Mouse (Mus musculus): ENCODE results near the gene Fam166b. TPM values are rescaled to one million over a fixed set of nuclear protein-coding genes. Genes with fewer than 3 reads are reported as not detected.

Fam166b gene
- polyA plus RNA-seq, 1 experiment from 2014 or later, result 1.3 TPM

DNA sequence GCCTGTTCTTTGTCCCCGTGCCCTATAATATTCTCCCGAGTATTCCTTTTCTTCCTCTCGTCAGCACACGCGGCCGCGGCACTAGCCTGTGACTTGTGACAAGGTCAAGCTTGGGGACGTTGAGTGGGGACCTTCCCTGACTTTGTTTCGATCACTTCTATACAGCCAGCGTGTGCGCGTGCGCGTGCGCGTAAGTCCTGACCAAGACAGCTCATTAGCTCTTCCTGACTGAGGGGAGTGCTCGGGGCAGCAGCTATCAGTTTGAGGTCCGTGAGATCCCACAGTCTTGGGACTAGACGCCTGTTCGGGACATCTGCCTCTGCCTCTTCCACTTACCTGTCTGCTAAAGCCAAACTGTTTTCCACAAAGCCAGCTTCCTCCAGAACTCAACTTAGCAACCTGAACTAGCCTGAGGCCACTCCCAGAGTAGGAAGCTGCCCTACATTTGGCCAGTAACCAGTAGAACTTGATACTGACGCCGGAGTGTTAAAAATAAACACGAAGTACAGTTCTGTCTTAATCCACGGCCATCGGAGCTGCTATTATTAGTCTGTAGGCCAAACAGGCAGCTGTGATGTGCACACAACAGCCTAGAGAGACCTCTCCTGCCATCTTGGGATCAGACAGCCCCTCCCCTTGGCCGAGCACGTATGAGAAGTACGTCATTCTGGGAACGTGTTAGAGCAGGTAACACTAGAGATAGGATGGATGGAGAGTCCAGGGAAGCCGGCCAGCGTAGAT is 29.4 kb downstream of the Fam166b start:
- Histone ChIP-seq H3K4me3 (no peak overlapping the region), H3K9me3 (replicated peaks) (no peaks in the 10 kb centered on the region), H3K9ac (no peak overlapping the region), H3K36me3 (no peaks in the 10 kb centered on the region), H3K4me2 (replicated peaks) (no peak overlapping the region), H3K27ac (0 out of 2 replicates have a peak overlapping the region, but pooled peaks have one; percentile 45), H3K27me3 (no peaks in the 10 kb centered on the region), H3K4me1 (peaks cover 30% of the 10 kb centered on the region)
- ATAC-seq (ENCODE audit: low FRiP score), result 0 out of 2 replicates have a peak, but pooled peaks have one; percentile 13
- WGBS, result 75% methylated on average over 31 of the region's 31 CpGs

DNA sequence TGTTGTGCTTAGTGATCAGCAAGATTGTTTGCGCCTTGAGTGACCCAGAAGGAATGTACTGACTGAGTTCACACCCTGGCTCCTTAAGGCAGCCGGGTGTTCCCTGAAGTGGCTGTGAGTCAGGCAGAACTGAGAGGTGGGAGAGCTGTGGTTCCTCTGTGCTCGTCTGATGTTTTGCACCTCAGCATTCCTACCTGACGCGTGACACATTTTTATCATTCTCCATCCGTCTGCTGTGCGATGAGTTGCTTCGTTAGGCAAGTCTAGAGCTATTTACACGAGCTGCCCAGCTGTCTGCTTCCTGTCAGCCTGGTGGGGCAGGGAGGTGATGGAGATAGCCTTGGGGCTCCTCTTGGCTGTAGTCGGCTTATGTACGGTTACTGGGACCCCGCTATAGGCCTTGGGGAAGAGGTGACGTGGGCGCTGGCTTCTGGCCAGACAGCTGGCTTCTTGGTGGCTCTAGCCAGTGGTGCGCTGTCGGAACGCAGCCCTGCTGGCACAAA is 30.1 kb downstream of the Fam166b start:
- no peak overlapping the region for H3K4me2 ChIP-seq (replicated peaks)
- no peak overlapping the region for H3K9ac ChIP-seq
- H3K27ac ChIP-seq, result peak overlapping the region; percentile 45; the same call in 1 of the 2 replicates
- H3K36me3 ChIP-seq, result no peaks in the 10 kb centered on the region
- H3K4me1 ChIP-seq, result peaks cover 30% of the 10 kb centered on the region
- ATAC-seq (ENCODE audit: low FRiP score), result 0 out of 2 replicates have a peak, but pooled peaks have one; percentile 16
- no peaks in the 10 kb centered on the region for H3K9me3 ChIP-seq (replicated peaks)
- no peaks in the 10 kb centered on the region for H3K27me3 ChIP-seq
- 57% methylated on average over 17 of the region's 17 CpGs for WGBS
- H3K4me3 ChIP-seq, result no peak overlapping the region

DNA sequence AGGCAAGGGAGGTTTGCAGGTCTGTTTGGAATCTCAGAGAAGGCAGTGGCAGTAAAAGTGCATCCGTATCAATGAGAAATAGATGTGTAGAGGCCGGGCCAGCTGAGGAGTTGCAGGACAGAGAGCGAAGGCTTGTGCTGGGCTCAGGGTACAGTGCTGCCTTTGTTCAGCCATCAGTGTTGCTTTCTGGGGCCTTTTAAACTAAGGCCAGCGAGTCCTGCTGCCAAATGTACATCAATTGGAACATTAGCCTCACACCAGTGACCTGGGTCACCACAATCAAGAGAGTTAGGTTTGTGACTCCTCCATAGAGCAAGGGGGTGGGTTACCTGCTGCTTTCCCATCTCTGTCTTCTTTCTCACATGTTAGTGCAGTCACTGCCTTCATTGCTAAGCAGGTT is 30.9 kb downstream of the Fam166b start:
- Histone ChIP-seq H3K4me3 (no peak overlapping the region), H3K36me3 (no peaks in the 10 kb centered on the region), H3K9ac (no peak overlapping the region), H3K27me3 (no peaks in the 10 kb centered on the region), H3K4me1 (peaks cover 30% of the 10 kb centered on the region), H3K4me2 (replicated peaks) (no peak overlapping the region), H3K9me3 (replicated peaks) (no peaks in the 10 kb centered on the region), H3K27ac (no peak overlapping the region; the same call in 1 of the 2 replicates)
- ATAC-seq (ENCODE audit: low FRiP score), result no peak
- 63% methylated on average over 4 of the region's 4 CpGs for whole genome bisulfite sequencing

DNA sequence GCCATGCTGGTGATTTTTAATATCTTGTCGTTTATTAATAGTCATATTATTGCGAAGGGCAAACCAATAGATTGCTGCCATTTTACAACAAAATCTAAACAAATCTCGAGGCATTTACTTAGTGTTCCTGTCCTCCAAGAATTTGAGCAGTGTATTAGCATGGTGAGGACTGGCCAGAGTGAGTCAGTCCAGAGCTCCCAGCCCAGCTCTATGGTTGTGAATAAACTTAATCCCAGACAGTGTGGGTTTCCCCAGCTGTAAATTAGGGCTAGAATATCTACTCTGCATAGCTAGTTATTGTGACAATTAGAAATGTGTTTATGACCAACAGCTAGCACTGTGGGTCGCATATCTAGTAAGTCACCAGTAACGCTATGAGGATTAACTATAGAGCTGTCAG is 32.6 kb downstream of the Fam166b start:
- 87% methylated on average over 5 of the region's 5 CpGs for WGBS

DNA sequence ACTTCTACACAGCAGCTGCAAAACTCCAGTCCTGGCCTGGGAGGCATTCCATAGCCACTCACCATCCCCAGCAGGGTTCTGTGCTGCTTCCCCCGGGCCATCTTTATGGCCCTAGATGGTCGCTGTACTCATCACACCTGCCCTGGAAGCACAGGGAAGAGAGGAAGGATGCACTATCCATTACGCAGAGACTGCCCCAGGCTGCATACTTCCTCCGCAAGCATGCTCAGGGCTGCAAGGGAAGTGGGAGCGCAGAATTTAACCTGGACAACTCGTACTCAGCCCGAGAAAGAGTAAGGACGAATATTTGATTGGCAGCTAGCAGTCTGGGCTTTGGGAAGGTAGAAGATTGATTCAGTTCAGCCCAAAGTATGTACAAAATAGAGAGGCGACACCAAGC is 33.1 kb downstream of the Fam166b start:
- Histone ChIP-seq H3K9ac (no peak overlapping the region), H3K27me3 (no peaks in the 10 kb centered on the region), H3K4me3 (no peak overlapping the region), H3K4me1 (peaks cover 26% of the 10 kb centered on the region), H3K36me3 (no peaks in the 10 kb centered on the region), H3K27ac (no peak overlapping the region), H3K4me2 (replicated peaks) (no peak overlapping the region), H3K9me3 (replicated peaks) (no peaks in the 10 kb centered on the region)
- 76% methylated on average over 9 of the region's 9 CpGs for WGBS
- ATAC-seq (ENCODE audit: low FRiP score), result no peak

More for the DNA sequence above, 32.6 kb downstream of the Fam166b start:
- no peak overlapping the region for H3K27ac ChIP-seq
- no peaks in the 10 kb centered on the region for H3K36me3 ChIP-seq
- no peak overlapping the region for H3K4me2 ChIP-seq (replicated peaks)
- H3K4me1 ChIP-seq, result peaks cover 31% of the 10 kb centered on the region
- H3K9me3 ChIP-seq (replicated peaks), result no peaks in the 10 kb centered on the region
- no peak overlapping the region for H3K9ac ChIP-seq
- H3K27me3 ChIP-seq, result no peaks in the 10 kb centered on the region
- no peak overlapping the region for H3K4me3 ChIP-seq
- no peak for ATAC-seq (ENCODE audit: low FRiP score)

DNA sequence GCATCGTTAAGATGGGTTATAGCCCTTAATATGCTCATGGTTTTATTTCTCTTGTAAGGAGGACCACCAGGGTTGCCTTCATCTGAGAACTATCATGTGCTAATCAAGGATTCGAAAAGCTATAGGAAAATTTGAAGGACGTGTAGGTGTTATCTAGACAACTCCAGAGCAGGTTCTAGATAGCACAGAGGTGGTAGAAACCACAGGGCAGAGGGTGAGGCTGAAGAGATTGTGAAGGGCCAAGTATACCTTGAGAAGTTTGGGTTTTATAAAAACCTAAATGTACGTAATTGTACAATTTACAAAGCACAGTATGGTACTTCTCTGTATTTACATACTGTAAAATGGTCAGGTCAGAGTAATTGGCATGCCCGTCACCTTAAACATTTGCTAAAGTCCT is 33.8 kb downstream of the Fam166b start:
- no peak for ATAC-seq (ENCODE audit: low FRiP score)
- Histone ChIP-seq H3K4me1 (peaks cover 23% of the 10 kb centered on the region), H3K9me3 (replicated peaks) (no peaks in the 10 kb centered on the region), H3K9ac (no peak overlapping the region), H3K4me3 (no peak overlapping the region), H3K4me2 (replicated peaks) (no peak overlapping the region), H3K36me3 (no peaks in the 10 kb centered on the region), H3K27me3 (no peaks in the 10 kb centered on the region), H3K27ac (no peak overlapping the region)
- 89% methylated on average over 5 of the region's 5 CpGs for WGBS

DNA sequence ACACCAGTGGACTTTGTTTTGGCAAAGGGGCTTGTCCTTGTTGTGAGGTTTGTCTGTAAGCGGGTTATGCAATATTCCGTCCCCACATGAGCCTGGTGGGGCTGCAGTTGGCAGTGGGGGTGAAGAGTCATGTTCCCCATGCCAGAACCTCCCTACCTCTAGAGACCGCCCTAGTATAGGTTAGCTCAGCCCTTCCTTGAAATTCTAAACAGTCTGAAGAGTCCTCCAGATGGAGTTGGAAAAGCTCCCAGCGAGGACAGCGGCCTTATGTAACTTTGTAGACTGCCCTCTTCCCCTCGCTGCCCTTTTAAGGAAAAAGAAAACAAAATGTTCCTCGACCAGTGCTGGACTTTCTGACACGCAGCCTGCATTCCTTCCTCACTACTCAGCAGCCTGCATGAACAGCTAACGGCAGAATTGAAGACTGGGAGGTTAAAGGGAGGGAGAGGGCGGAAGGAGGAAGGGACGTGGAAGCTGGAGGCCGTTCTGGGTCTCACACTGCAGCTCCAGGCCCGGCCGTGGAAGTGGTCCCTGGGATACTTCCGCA is 34.5 kb downstream of the Fam166b start:
- H3K27ac ChIP-seq, result no peak overlapping the region; the same call in 1 of the 2 replicates
- no peak for ATAC-seq (ENCODE audit: low FRiP score)

DNA sequence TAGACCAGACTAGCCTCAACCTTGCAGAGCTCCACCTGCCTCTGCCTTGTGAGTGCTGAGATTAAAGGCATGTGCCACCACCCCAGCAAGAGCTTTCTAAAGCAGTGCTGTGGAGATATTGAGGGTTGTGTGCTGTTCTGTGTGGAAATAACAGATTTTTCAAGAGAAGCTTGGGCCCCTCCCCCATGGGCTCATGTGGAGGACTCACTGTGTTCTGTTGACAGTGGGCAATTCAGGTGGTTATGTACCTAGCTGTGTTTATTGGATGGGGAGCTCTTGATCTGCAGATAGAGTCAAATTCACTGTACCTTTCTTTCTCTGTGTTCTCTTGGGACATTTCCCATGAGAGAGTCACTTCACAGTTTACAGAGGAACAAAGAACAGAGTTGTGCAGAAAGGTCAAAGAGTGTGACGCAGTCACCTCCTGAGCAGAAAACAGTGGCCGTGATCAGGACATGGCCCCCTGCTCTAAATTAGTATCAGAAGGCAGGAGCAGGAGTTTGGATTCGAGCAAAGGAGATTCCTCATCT is 37.3 kb downstream of the Fam166b start:
- Histone ChIP-seq H3K36me3 (no peaks in the 10 kb centered on the region), H3K27ac (no peak overlapping the region), H3K9ac (no peak overlapping the region), H3K27me3 (no peaks in the 10 kb centered on the region), H3K4me2 (replicated peaks) (no peak overlapping the region), H3K4me1 (0 out of 2 replicates have a peak, but pooled peaks cover 4% of the 10 kb centered on the region), H3K9me3 (replicated peaks) (no peaks in the 10 kb centered on the region), H3K4me3 (no peak overlapping the region)
- ATAC-seq (ENCODE audit: low FRiP score), result no peak
- 64% methylated on average over 3 of the region's 3 CpGs for WGBS

More for the DNA sequence above, 34.5 kb downstream of the Fam166b start:
- no peaks in the 10 kb centered on the region for H3K27me3 ChIP-seq
- no peak overlapping the region for H3K4me3 ChIP-seq
- no peak overlapping the region for H3K9ac ChIP-seq
- H3K4me2 ChIP-seq (replicated peaks), result no peak overlapping the region
- 64% methylated on average over 15 of the region's 15 CpGs for WGBS
- no peaks in the 10 kb centered on the region for H3K36me3 ChIP-seq
- H3K4me1 ChIP-seq, result peaks cover 20% of the 10 kb centered on the region
- H3K9me3 ChIP-seq (replicated peaks), result no peaks in the 10 kb centered on the region

DNA sequence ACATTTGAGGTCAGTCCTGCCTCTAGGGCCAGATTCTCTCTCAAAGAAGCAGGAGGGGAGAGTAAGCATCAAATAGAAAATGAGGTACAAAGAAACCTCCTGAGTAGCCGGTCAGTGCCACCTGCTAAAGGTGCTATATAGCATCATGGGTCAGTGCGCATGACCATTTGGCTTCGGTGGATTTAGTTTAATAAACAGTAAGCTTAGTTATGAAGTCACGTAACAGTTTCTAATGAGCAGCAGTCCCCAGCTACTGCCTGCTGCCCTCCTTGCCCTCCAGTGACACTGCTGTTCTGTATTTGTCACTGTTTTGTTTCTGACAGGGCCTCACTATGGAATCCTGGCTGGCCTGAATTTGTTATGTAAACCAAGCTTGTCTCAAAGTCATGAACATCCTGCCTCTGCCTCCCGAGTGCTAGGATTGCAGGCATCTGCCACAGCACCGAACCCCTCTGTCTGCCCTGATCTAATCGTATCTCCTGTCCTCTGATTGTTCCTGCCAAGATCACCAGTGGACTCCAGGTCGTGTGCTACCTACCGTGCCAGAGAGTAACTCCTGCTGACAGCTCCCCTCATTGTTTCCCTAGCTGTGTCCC is 39.0 kb downstream of the Fam166b start:
- H3K4me2 ChIP-seq (replicated peaks), result no peak overlapping the region
- H3K4me1 ChIP-seq, result 0 out of 2 replicates have a peak, but pooled peaks cover 4% of the 10 kb centered on the region
- H3K27ac ChIP-seq, result no peak overlapping the region
- H3K36me3 ChIP-seq, result no peaks in the 10 kb centered on the region
- WGBS, result 61% methylated on average over 9 of the region's 9 CpGs
- H3K9me3 ChIP-seq (replicated peaks), result no peaks in the 10 kb centered on the region
- H3K27me3 ChIP-seq, result no peaks in the 10 kb centered on the region
- no peak overlapping the region for H3K9ac ChIP-seq
- no peak for ATAC-seq (ENCODE audit: low FRiP score)
- H3K4me3 ChIP-seq, result no peak overlapping the region

DNA sequence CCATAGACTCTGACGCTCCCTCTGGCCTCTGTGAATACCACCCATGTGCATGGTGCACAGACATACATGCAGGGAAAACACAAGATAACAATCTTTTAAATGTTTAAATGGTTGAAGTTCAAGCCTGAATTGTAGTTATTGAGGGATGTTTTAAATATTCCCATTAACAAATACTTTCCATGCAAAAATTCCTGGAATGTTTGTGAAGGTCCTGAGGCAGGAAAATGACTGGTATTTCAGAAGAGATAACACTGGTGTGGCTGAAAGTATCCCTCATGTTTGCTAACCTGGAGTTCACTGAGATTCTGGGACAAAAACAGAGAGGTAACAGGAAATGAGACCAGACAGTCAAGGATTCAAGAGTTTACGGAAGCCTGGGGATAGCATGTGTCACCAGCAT is 39.5 kb downstream of the Fam166b start:
- WGBS, result 78% methylated on average over 2 of the region's 2 CpGs
- Histone ChIP-seq H3K4me2 (replicated peaks) (no peak overlapping the region), H3K9me3 (replicated peaks) (no peaks in the 10 kb centered on the region), H3K27ac (no peak overlapping the region), H3K27me3 (no peaks in the 10 kb centered on the region), H3K4me1 (0 out of 2 replicates have a peak, but pooled peaks cover 4% of the 10 kb centered on the region), H3K36me3 (no peaks in the 10 kb centered on the region), H3K9ac (no peak overlapping the region), H3K4me3 (no peak overlapping the region)
- ATAC-seq (ENCODE audit: low FRiP score), result no peak

DNA sequence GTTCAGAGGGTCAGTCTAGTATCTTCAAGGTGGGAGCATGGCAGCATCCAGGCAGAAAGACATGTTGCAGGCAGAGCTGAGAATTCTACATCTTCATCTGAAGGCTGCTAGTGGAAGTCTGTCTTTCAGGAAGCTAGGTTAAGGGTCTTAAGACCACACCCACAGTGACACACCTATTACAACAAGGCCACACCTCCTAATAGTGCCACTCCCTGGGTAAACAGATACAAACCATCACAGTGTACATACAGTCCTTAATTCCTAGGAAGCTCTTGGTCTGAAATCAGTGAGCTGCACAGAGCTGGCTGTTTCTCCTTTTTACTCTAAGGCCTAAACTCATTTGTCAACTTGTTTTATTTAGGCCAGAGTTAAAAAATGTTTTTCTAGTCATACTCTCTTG is 42.0 kb downstream of the Fam166b start:
- H3K4me2 ChIP-seq (replicated peaks), result no peak overlapping the region
- H3K36me3 ChIP-seq, result no peaks in the 10 kb centered on the region
- peaks cover 13% of the 10 kb centered on the region; the same call in 1 of the 2 replicates for H3K4me1 ChIP-seq
- no peaks in the 10 kb centered on the region for H3K9me3 ChIP-seq (replicated peaks)
- no peak overlapping the region for H3K9ac ChIP-seq
- H3K27me3 ChIP-seq, result no peaks in the 10 kb centered on the region
- no peak for ATAC-seq (ENCODE audit: low FRiP score)
- no peak overlapping the region for H3K27ac ChIP-seq
- H3K4me3 ChIP-seq, result no peak overlapping the region

DNA sequence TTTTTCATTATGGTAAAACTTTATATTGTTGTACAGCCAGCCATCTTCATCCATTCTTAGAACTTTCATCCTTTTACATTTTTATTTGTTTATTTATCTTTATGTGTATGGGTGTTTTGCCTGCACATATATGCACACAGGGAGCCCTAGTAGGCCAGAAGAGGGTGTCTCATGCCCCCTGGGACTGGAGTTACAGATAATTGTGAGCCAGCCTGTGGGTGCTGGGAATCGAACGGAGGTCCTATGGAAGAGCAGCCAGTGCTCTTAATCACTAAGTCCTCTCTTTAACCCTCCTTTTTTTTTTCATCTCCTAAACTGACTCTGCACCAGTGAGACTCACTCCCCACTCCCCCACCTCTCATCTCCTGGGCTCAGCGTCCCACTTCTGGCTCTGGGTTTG is 44.4 kb downstream of the Fam166b start:
- Histone ChIP-seq H3K4me2 (replicated peaks) (no peak overlapping the region), H3K36me3 (no peaks in the 10 kb centered on the region), H3K27me3 (no peaks in the 10 kb centered on the region; the same call in 1 of the 2 replicates), H3K4me1 (peaks cover 17% of the 10 kb centered on the region), H3K9me3 (replicated peaks) (no peaks in the 10 kb centered on the region), H3K27ac (no peak overlapping the region), H3K4me3 (no peak overlapping the region), H3K9ac (no peak overlapping the region)
- WGBS, result 84% methylated on average over 3 of the region's 3 CpGs
- no peak for ATAC-seq (ENCODE audit: low FRiP score)

All from hindbrain, embryonic 12.5 days (tissue).